Mouse (Mus musculus) lung, postnatal 0 days (tissue): ENCODE results near the gene Ahcyl1. TPM values are rescaled to one million over a fixed set of nuclear protein-coding genes. Genes with fewer than 3 reads are reported as not detected.

Source experiments
- ATAC-seq: fragments of 200-750 bp; cut with Nextera tagmentation; 2 replicates; pipeline ENCODE4 v1.8.0; 2017; ENCODE audit warnings: moderate library complexity
- DNase-seq: peaks from one replicate; pipeline ENCODE4 v3.0.0-alpha.2; 2016; ENCODE audit warnings: low spot score
- H3K27ac ChIP-seq: fragments of 300-500 bp; sonication (generic); 2 replicates; pipeline ENCODE4 v1.5.1; 2014; ENCODE audit warnings: antibody characterized with exemption, mild to moderate bottlenecking, low read length, mixed read lengths
- H3K27me3 ChIP-seq: fragments of 300-500 bp; sonication (generic); replicated peaks from 2 replicates; pipeline ENCODE4 v1.6.1; 2014; ENCODE audit warnings: low read length, mixed read lengths; ENCODE audit not compliant: insufficient read depth
- H3K36me3 ChIP-seq: fragments of 300-500 bp; sonication (generic); 2 replicates; pipeline ENCODE4 v1.6.1; 2014; ENCODE audit warnings: low read length, mixed read lengths; ENCODE audit not compliant: insufficient read depth
- H3K4me1 ChIP-seq: fragments of 300-500 bp; sonication (generic); 2 replicates; pipeline ENCODE4 v1.6.1; 2014; ENCODE audit warnings: antibody characterized with exemption, low read depth, low read length, mixed read lengths; ENCODE audit not compliant: insufficient read depth
- H3K4me2 ChIP-seq: fragments of 300-500 bp; sonication (generic); replicated peaks from 2 replicates; pipeline ENCODE4 v1.6.1; 2014; ENCODE audit warnings: low read depth, mild to moderate bottlenecking, low read length, moderate library complexity, mixed read lengths
- H3K4me3 ChIP-seq: fragments of 300-500 bp; sonication (generic); 2 replicates; pipeline ENCODE4 v1.5.1; 2014; ENCODE audit warnings: low read depth, low read length
- H3K9ac ChIP-seq: fragments of 300-500 bp; sonication (generic); replicated peaks from 2 replicates; pipeline ENCODE4 v1.6.1; 2014; ENCODE audit warnings: low read depth, mild to moderate bottlenecking
- H3K9me3 ChIP-seq: fragments of 300-500 bp; sonication (generic); 2 replicates; pipeline ENCODE4 v1.6.1; 2016; ENCODE audit warnings: low read length, mixed read lengths
- CTCF ChIP-seq: IDR thresholded peaks from 2 replicates; pipeline ENCODE4 v1.5.1; 2016; ENCODE audit warnings: antibody characterized with exemption, mild to moderate bottlenecking
- EP300 ChIP-seq: IDR thresholded peaks from 2 replicates; pipeline ENCODE4 v1.6.1; 2016; ENCODE audit warnings: antibody characterized with exemption, mild to moderate bottlenecking, control low read depth
- WGBS: fragments of 180-500 bp; shearing (Covaris S2); extraction: QIAGEN DNeasy Blood & Tissue Kit; methylation state at CpG from one replicate; pipeline ENCODE4 v1.1.7; 2014; 5-methylcytosine and 5-hydroxymethylcytosine counted together
- polyA plus RNA-seq: library from polyadenylated mRNA; unstranded; fragments of >200 nt; fragmentation: Nextera tagmentation; extraction: Ambion mirVana; gene quantifications from 2 replicates; pipeline ENCODE4 v1.2.1, GENCODE M21; 2015

Ahcyl1 gene
- polyA plus RNA-seq, 1 experiment from 2014 or later, result 37.1 TPM

GRCm38 (mm10) chr3:107670500-107670899, 25.9 kb downstream of the Ahcyl1 start:
- no peak for ATAC-seq
- H3K9me3 ChIP-seq, result no peaks in the 10 kb centered on the region
- WGBS, result 73% methylated on average over 4 of the region's 4 CpGs
- no peaks in the 10 kb centered on the region for H3K4me1 ChIP-seq
- no peak overlapping the region for H3K9ac ChIP-seq
- H3K27ac ChIP-seq, result no peak overlapping the region
- TF ChIP-seq EP300, result no peak
- no peak for TF ChIP-seq CTCF
- no peaks in the 10 kb centered on the region for H3K27me3 ChIP-seq
- no peak for DNase-seq
- no peak overlapping the region for H3K4me2 ChIP-seq
- H3K4me3 ChIP-seq, result no peak overlapping the region
- peaks cover 60% of the 10 kb centered on the region for H3K36me3 ChIP-seq

GRCm38 (mm10) chr3:107668786-107669185, 27.6 kb downstream of the Ahcyl1 start:
- no peak overlapping the region for H3K4me3 ChIP-seq
- no peak overlapping the region for H3K27ac ChIP-seq
- DNase-seq, result no peak
- H3K9ac ChIP-seq, result no peak overlapping the region
- TF ChIP-seq EP300 (no peak), CTCF (no peak)
- H3K4me1 ChIP-seq, result no peaks in the 10 kb centered on the region
- H3K36me3 ChIP-seq, result peaks cover 63% of the 10 kb centered on the region
- ATAC-seq, result no peak
- no peak overlapping the region for H3K4me2 ChIP-seq
- H3K27me3 ChIP-seq, result no peaks in the 10 kb centered on the region
- WGBS, result 90% methylated on average over 7 of the region's 7 CpGs
- no peaks in the 10 kb centered on the region for H3K9me3 ChIP-seq

GRCm38 (mm10) chr3:107667426-107667825, 28.9 kb downstream of the Ahcyl1 start:
- DNase-seq, result no peak
- no peak overlapping the region for H3K4me3 ChIP-seq
- H3K36me3 ChIP-seq, result peaks cover 65% of the 10 kb centered on the region
- H3K27me3 ChIP-seq, result no peaks in the 10 kb centered on the region
- TF ChIP-seq CTCF (no peak), EP300 (no peak)
- H3K4me1 ChIP-seq, result no peaks in the 10 kb centered on the region
- H3K27ac ChIP-seq, result no peak overlapping the region
- H3K4me2 ChIP-seq, result no peak overlapping the region
- ATAC-seq, result no peak
- no peaks in the 10 kb centered on the region for H3K9me3 ChIP-seq
- H3K9ac ChIP-seq, result no peak overlapping the region
- WGBS, result 66% methylated on average over 6 of the region's 6 CpGs

- Histone ChIP-seq H3K27me3 (no peaks in the 10 kb centered on the region), H3K36me3 (peaks cover 69% of the 10 kb centered on the region), H3K4me1 (no peaks in the 10 kb centered on the region), H3K9ac (no peak overlapping the region), H3K9me3 (no peaks in the 10 kb centered on the region), H3K4me3 (no peak overlapping the region), H3K27ac (no peak overlapping the region), H3K4me2 (no peak overlapping the region)
- TF ChIP-seq EP300 (no peak), CTCF (no peak)
- DNase-seq (no peak), ATAC-seq (no peak)
- WGBS, result 93% methylated on average over 1 of the region's 1 CpGs
Measured at GRCm38 (mm10) chr3:107664641-107665040, 31.7 kb downstream of the Ahcyl1 start.

- Histone ChIP-seq H3K4me1 (no peaks in the 10 kb centered on the region), H3K4me2 (no peak overlapping the region), H3K36me3 (peaks cover 24% of the 10 kb centered on the region; the same call in 1 of the 2 replicates), H3K27me3 (no peaks in the 10 kb centered on the region), H3K9ac (no peak overlapping the region), H3K9me3 (no peaks in the 10 kb centered on the region), H3K27ac (no peak overlapping the region), H3K4me3 (no peak overlapping the region)
- DNase-seq (no peak), ATAC-seq (no peak)
- TF ChIP-seq CTCF (peak; percentile 45), EP300 (no peak)
- 90% methylated on average over 1 of the region's 1 CpGs for WGBS
Measured at GRCm38 (mm10) chr3:107659000-107659399, 37.4 kb downstream of the Ahcyl1 start.

GRCm38 (mm10) chr3:107656888-107657287, 39.5 kb downstream of the Ahcyl1 start:
- Histone ChIP-seq H3K36me3 (peaks cover 15% of the 10 kb centered on the region; the same call in 1 of the 2 replicates), H3K4me2 (no peak overlapping the region), H3K27me3 (no peaks in the 10 kb centered on the region), H3K4me3 (no peak overlapping the region), H3K9me3 (no peaks in the 10 kb centered on the region), H3K4me1 (no peaks in the 10 kb centered on the region), H3K9ac (no peak overlapping the region), H3K27ac (no peak overlapping the region)
- ATAC-seq (no peak), DNase-seq (no peak)
- 67% methylated on average over 4 of the region's 4 CpGs for WGBS
- TF ChIP-seq EP300 (no peak), CTCF (no peak)

GRCm38 (mm10) chr3:107656151-107656550, 40.2 kb downstream of the Ahcyl1 start:
- ATAC-seq, result no peak
- H3K27ac ChIP-seq, result no peak overlapping the region
- no peak for DNase-seq
- H3K27me3 ChIP-seq, result no peaks in the 10 kb centered on the region
- no peak for TF ChIP-seq EP300
- TF ChIP-seq CTCF, result no peak
- H3K4me3 ChIP-seq, result no peak overlapping the region
- H3K9me3 ChIP-seq, result no peaks in the 10 kb centered on the region
- H3K4me1 ChIP-seq, result no peaks in the 10 kb centered on the region
- H3K36me3 ChIP-seq, result peaks cover 13% of the 10 kb centered on the region; the same call in 1 of the 2 replicates
- WGBS, result 85% methylated on average over 2 of the region's 2 CpGs
- no peak overlapping the region for H3K9ac ChIP-seq
- no peak overlapping the region for H3K4me2 ChIP-seq
